Mouse (Mus musculus): ENCODE measurements around the gene Pde9a.

- TF ChIP-seq CTCF (IDR thresholded peaks at IDR 0.05; ENCODE audit: insufficient read depth, low read length) (no peak), POLR2A (IDR thresholded peaks at IDR 0.05; ENCODE audit: borderline replicate concordance, extremely low read depth, low read depth, low read length) (no peak)
Measured at GRCm38 (mm10) chr17:31453476-31453875, 67.5 kb downstream of the Pde9a start.

Measured in lung, adult 2 months (tissue).